Mouse (Mus musculus): ENCODE data around the gene Car15.
A peak's percentile ranks its signal among the peaks of the same experiment; 100 is the strongest.

The Car15 gene

DNA sequence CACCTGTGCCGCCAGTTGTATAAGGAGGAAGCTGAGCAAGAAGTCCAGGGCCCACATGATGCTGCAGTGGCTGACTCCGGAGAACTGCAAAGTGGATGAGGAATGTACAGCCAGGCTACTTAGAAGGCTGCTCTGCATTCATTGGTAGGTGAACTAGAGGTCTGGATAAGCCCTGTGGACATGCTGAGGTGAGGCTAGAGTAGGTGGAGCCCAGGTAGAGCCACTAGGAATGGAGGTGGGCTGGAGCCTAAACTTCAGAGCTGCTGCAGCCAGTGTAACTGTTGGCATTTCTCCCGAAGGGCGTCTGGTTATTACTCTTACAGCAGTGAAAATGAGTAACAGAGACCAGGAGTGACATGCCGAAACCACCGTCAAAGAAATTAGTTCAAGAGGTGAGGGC, at the start of gene Car15:
Gene Car15 (minus strand): TSS at position 314 of the 400 bp plus-strand sequence.
- DNase-seq (ENCODE audit: low read depth in 2 of 2, low spot score in 2 of 2), result no peak

DNA sequence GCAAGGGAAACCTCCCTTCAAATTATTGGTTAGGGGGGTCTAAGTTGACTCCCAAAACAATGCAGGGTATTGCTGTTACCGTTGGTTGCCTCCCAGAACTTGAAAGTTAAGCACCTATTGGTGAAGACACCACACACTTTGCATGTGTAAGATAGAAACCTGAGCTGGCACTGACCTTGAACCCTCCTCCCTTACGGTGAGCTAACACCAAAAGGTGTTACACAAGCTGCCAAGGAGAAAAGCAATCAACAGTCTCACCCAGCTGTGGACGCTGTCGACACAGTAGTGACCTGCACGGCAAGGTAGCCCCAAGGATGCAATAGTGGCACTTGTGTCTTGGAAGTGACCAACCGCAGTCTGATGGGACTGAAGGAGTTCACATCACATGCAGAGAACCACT, 46.0 kb upstream of the Car15 start:
- DNase-seq (ENCODE audit: low read depth in 2 of 2, low spot score in 2 of 2), result no peak

DNA sequence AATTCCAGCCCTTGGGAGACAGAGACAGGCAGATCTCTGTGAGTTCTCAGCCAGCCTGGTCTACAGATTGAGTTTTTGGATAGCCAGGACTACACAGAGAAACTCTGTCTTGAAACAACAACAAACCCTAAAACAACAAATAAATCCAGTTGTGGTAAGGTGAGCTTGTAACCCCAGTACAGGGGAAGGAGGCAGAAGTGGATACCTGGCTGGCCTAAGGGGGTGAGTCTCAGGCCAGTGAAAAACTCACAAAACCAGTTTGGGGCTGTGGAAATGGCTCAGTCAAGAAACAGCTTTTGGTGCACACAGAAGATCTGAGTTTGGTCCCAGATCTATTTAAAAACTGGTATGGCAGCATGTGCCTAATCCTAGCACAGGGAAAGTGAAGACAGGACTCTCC, 44.0 kb upstream of the Car15 start:
- DNase-seq (ENCODE audit: low read depth in 2 of 2, low spot score in 2 of 2), result no peak

DNA sequence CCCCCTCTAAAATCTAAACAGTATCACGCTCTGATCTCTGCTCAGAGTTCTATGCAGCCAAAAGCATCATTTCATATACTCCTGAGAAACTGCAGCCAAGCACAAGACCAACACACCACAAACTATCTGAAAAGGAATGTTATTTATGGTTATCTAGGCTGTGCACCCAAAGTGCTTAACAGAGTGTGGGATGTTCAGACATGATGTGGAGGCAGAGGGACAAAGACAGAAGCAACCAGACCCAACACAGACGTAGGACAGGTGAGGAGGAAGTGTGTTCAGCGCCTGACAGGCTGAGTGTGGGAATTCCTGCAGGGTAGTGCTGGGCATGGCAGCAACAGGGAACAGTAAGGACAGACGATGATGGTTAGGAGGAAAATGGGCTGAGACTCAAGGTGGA, 41.4 kb upstream of the Car15 start:
- no peak for DNase-seq (ENCODE audit: low read depth in 2 of 2, low spot score in 2 of 2)

DNA sequence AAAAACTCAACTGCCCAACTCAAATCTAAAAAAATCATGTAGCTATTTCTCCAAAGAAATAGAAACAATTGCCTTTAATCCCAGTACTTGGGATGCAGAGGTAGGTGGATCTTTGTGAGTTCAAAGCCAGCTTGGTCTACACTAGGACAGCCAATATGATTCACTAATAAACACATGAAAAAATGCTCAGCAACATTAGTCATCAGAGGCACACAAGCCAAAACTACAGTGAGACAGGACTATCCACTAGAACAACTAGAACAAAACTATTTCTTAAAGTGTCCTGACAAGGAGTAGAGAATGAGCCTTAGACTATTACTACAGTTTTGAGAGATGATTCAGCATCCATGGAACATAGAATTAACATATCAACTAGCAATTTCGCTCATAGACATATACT, 37.9 kb upstream of the Car15 start:
- DNase-seq (ENCODE audit: low read depth in 2 of 2, low spot score in 2 of 2), result no peak

DNA sequence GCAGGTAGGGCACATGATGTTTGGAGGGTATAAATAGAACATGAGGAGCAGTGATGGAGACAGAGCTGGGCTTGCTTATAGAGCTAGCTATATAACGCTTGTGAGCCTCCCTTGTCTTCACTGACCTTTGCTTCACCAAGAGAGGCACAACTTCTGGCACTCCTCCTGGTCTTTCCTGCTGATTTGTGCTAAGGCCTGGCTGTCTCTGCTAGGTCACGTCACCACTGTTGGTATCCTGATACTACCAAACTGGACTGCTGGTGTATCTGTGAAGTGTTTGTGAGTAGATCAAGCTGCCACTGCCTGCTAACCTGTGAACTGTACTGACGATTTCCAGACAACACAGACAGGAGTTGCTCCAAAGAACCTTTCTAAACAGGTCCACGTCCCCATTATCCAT, 37.0 kb upstream of the Car15 start:
- DNase-seq (ENCODE audit: low read depth in 2 of 2, low spot score in 2 of 2), result no peak

DNA sequence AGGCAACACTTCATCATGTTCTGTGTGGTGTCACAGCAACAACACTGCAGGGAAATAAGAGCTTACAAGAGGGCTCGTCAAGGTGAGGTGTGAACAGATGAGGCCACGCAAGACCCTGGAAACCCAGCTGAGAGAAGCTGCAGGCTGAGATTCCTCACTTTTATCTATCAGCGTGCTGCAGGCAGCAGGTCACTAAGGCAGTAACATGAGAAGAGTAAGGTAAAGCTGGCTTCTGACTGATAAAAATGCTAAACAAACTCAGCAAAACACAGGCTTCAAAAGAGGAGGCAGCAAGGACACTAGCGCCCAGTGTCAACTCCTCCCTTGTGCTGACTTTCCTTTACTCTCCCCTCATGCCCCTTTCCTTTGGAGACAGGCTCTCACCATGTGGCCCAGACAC, 34.8 kb upstream of the Car15 start:
- no peak for DNase-seq (ENCODE audit: low read depth in 2 of 2, low spot score in 2 of 2)

DNA sequence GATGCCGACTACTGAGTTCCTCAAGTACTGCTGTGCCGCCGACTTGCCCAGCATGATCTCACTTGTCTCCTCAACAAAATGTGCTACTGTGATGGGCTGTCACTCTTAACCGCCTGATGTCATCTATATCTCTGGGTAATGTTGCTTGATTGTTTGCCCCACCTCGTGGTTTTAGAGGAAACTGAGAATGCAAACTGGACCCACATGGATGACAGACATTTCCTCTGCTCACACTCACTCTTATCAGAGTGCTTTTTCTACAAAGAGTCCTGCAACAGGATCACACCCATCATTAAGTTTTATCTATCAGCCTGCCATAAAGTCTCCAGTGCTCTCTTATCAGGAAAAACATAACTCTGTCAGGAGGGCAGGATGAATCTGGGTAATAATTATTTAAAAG, 33.1 kb upstream of the Car15 start:
- DNase-seq (ENCODE audit: low read depth in 2 of 2, low spot score in 2 of 2), result no peak

DNA sequence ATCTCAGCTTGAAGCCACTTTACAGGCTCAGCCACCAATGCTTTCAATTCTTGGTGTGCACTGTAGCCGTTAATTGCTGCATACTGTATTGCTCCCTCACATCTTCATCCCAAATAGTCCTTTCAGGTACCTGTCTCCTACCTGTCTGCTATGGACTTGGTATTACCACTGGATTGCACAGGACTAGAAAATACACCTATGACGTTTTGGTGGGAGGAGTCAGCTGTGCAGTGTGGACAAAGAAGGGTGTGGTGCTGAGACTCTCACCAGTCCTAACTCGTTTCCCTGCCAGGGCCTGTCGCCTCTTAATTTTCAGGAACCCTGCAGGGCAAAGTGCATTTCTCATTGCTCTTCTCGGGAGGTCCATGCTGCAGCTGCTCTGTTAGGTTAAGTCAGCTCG, 27.6 kb upstream of the Car15 start:
- no peak for DNase-seq (ENCODE audit: low read depth in 2 of 2, low spot score in 2 of 2)

DNA sequence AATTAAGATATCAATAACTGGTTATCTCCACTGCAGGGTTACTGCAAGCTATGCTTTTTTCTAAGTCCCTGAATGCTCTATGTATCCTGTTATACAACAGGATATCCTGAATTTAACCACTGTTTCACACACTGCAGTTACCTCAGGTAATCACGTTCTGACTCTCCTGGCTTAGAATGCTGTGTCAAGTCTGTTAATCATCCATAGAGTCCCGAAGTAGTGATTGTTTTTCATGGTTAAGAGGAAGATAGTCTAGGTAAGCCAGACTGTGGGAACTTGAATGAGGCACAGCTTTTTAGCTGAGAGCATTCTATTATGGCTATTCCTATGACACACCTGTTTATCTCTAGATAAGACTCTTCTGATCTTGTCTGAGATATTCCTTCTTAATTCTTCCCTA, 27.1 kb upstream of the Car15 start:
- DNase-seq (ENCODE audit: low read depth in 2 of 2, low spot score in 2 of 2), result no peak

DNA sequence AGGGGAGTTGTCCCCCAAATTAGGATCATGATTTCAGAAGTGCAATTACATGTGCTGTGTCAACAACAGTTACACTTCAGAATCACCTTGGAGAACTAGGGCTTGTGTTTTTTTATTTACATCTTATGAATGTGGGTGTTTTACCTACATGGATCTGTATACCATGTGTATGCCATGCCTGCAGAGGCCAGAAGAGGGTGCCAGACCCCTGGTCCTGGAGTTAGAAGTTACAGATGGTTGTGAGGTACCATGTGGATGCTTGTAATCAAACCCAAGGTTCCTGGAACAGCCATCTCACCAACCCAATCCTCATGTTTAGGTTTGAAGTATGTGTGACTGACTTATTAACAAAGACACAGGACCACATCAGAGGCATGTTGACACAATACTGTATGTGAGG, 20.4 kb upstream of the Car15 start:
- no peak for DNase-seq (ENCODE audit: low read depth in 2 of 2, low spot score in 2 of 2)

DNA sequence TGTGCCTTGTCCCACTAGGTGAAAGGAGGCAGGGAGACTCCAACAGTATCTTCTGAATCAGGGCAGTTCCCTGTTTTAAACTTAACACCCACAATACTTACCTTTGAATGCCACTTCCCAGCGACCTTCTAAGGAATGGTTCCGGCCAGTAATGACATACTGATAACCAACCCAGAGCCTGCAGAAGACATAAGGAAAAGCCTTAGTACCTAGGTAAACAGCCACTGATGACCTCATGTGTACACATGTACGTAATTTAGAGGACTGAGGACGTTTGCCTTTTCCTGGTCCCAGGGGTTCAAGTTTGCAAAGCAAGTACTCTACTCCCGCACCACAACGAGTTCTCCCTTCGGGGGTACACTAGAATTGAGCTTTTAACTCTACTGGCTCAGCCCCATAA, 19.0 kb upstream of the Car15 start:
- DNase-seq (ENCODE audit: low read depth in 2 of 2, low spot score in 2 of 2), result no peak

DNA sequence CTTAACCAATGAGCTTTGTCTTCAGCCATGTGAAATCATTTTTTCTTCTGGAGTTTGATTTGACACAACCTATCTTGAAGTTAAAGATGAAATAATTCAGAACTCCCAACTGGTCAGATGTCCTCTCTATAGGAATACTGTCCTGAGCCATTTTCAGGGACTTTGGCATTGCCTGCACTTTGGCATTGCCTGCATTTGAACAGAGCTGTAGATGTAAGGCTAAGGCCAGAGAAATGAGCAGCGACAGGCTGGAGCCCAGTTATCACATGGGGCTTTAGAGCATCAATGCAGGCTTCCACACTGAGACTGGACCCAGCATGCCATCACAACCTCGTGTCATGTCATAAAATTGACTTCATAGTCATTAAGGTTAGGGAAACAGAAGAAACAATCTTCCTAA, 15.1 kb upstream of the Car15 start:
- DNase-seq (ENCODE audit: low read depth in 2 of 2, low spot score in 2 of 2), result no peak

DNA sequence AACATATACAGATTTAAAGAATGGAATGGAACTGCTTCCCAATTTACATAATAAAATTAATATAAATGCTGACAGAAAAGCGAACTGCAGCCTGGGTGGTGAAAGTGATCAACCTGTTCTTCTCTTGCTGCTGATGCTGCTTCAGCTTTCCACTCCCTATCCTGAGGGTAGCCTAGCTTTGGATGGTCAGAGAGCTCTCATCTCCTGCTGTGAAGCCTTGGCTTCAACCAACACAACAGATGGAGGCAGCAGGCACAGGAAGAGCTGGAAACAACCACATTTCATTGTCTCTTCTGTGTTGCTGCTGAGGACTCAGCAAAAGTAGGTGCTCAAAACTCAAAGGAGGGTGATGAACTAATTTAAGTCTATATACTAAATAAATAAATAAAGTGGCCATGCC, 13.7 kb upstream of the Car15 start:
- DNase-seq (ENCODE audit: low read depth in 2 of 2, low spot score in 2 of 2), result no peak

DNA sequence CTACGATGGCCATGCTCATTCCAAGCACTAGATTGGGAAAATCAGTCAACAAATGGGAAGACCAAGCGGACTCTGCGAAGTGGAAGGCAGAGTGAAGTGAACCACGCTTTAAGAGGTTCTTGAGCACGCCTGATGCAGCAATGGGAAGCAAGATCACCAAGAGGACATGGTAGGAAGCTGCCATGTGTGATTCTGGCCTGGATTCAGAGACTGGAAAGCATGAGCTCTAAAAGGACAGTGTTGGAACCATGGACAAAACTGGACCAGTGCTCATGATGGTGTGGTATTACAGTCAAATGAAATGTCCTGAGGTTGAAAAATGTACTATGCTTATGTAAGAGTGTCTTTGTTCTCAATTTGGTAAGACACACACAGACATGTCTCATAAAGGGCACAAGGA, 13.2 kb upstream of the Car15 start:
- no peak for DNase-seq (ENCODE audit: low read depth in 2 of 2, low spot score in 2 of 2)

DNA sequence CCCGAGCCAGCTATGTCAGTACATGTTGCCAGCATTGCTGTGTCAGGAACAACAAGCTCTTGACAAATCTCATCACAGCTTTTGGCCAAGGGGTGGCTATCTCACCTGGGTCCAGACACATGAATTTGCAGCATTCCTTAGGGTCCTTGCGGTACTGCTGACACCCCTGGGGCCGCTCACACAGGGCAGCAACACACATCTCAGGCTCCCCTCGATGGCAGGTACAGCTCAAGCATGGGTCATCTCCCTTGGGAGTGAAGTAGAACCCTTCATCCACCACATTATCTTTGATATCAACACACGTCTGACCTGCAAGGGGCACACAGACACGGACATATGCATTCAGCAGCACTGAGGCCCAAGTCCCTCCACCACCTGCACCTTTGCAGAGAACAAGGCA, 11.3 kb upstream of the Car15 start:
- no peak for DNase-seq (ENCODE audit: low read depth in 2 of 2, low spot score in 2 of 2)

DNA sequence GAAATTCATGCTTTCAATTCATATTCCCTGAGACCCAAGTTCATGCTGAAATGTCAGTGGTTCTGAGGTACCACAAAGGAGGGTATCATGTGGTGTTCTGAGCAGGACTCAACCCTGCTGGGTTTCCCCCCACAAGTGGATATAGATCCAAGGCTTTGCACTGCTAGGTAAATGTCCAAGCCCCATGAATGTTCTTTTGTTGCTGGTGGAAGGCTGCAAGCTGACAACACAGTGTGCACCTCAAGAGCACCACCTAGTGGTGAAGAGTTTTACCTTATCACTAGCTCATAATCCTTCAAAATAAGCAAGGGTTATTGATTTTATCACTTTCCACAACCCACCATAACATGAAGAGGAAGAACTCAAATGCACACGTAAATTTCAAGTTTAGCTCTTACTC, 10.8 kb upstream of the Car15 start:
- peak in 1 of 2 experiments; percentile 44 for DNase-seq (ENCODE audit: low read depth in 2 of 2, low spot score in 2 of 2)

DNA sequence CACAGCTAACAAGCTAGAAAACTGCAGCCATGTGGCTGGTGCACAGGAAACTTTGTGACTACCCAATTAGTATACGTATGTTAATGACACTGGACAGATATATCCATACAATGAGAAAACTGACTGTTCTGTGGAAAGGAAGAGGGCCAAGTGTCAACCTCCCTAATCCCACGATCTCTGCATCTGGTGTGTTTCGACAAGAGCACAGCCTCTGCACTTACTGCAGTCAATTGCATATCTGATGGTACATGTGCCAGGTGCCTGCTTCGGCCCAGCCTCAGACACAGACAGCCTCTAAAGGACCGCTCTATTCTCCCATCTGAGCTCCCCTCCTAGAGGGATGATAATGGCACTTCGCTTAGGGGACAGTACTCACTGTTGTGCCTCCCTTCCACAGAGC, 10.3 kb upstream of the Car15 start:
- no peak for DNase-seq (ENCODE audit: low read depth in 2 of 2, low spot score in 2 of 2)

DNA sequence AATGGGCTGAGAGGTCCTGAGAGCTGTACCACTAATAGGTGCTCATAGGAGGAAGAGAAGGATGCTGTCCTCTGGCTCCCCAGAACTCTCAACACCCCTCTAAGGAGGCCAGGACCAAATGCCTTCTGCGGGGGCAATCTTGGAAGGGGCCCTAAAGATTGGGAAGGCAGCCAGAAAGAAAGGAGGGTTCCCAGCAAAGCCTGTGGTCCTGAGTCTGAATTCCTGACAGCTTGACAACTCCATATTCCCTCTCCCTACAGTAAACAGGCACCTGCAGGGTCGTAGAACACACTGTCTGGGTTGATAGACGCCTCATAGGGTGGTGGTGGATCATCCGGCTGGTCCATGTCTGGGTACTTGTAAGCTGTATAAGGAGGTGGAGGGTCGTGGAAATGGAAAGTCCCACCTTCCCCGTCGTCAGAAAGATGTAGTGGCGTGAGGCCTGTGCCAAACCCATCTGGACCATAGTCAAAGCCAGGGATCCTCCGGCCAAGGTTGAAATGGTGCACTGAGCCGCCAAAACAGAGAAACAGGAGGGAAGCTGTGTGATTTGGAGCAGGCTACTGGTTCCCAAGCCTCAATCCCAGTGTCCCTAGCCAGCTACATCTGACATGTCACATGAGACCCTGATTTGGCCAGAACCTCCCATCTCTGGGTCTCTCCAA, 5.7 kb upstream of the Car15 start:
- DNase-seq (ENCODE audit: low read depth in 2 of 2, low spot score in 2 of 2), result no peak

DNA sequence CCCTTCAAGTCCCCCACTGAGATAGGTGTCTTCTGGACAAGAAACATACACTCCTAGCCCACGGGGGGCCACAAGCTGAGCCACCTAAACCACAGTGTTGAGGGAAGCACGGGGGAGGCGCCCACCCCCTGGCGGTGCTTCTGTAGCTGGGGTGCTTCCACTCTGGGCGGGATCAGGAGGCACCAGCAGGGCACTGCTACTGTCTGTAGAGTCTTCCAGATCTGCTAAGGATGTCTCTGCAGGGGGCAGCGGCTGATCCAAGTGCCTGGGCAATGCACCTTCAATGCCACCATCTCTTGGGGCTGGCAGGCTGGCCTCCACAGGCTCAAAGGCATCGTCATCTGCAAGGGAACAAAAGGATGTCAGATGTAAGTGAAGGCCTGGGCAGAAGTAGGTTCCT, 4.3 kb upstream of the Car15 start:
- no peak for DNase-seq (ENCODE audit: low read depth in 2 of 2, low spot score in 2 of 2)

DNA sequence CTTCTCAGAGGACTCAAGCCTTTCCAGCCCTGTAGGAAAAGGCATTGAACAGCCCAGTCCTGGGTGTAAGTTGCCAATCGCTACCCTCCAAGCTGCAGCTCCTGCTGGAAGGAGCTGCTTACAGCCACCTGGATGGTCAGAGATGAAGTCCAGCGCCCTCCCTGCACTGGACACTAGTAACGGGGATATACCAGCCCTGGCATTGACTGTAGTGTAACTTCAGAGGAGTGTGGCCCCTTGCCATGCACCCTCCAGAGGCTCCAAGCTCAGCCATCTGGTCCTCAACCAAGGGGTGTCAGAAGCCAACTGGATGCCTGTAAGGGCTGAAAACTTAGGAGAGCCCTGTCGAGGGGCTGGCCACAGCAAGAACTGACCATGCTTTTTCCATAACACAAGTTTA, 1.8 kb upstream of the Car15 start:
- no peak for DNase-seq (ENCODE audit: low read depth in 2 of 2, low spot score in 2 of 2)

DNA sequence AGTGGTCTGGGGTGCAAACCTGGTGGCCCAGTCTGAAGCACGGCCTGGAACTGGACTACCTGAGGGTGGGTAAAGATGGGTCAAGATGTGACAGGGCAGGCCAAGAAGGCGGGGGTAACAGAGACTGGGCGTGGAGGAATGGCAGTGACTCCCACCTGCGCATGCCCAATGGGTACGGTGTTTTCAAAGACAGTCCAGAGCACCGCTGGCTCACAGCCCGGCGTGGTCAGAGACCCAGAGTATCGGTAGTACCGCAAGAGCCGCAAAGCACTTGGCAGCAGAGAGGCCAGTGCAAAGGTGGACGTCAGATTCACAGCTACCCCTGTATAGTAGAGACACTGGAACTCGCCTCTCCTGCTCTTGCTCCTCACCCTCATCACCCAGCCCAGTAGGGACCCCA, 2.7 kb downstream of the Car15 start:
- DNase-seq (ENCODE audit: low read depth in 2 of 2, low spot score in 2 of 2), result no peak

DNA sequence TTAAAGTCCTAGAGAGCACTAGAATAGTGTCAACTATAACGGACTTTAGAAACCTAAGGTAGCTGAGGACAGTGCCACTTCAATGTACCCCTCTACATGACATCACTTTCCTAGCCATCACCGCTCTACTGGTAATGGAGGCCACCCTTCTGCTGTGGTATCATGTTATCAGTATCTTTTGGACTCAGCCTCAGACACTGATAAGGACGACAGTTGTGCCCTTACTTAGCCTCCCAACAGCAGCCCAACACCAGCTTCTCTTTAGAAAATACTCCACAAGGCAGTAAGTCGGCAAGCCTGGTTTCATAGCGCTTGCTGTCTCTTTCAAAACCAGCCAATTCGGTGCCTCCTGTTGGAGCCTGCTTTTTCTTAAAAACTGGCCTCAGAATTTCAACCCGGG, 3.6 kb downstream of the Car15 start:
- DNase-seq (ENCODE audit: low read depth in 2 of 2, low spot score in 2 of 2), result no peak
